Mouse (Mus musculus): ENCODE measurements around the gene Plekhj1.

DNA sequence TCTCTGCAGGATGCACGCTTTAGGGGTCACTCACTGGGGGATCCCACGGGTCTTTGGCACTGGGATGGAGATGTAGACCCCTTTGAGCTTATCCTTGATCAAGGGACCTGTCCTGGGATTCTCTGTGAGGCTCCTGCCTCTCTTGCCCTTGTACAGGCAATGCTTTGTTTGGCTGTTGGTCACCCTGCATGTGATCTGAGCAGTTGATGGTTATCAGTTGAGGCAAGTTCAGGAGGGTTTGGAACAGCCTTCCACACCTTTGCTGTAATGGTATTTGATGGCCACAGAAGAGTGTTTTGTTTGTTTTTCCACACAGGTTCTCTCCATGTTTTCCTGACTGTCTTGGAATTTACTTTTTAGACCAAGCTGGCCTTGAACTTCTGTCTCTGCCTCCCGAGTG, 36.6 kb downstream of the Plekhj1 start:
- TF ChIP-seq CTCF (IDR thresholded peaks at IDR 0.05; ENCODE audit: low read depth, low read length) (no peak), POLR2A (IDR thresholded peaks at IDR 0.05; ENCODE audit: extremely low read depth, insufficient read depth, low read length) (no peak)
